Mouse (Mus musculus) olfactory bulb, adult 2 months (tissue): ENCODE data around the gene Anks1b.

ENCODE experiments used
- CTCF ChIP-seq: fragments of 200-500 bp; IDR thresholded peaks from 2 replicates; pipeline ENCODE4 v1.5.1; 2012; ENCODE audit warnings: low read depth, mild to moderate bottlenecking, low read length, moderate library complexity; ENCODE audit not compliant: insufficient read depth
- POLR2A ChIP-seq: fragments of 200-500 bp; IDR thresholded peaks from 2 replicates; pipeline ENCODE4 v1.6.1; 2012; ENCODE audit warnings: mild to moderate bottlenecking, low read depth, low read length, moderate library complexity; ENCODE audit not compliant: insufficient read depth

- no peak for TF ChIP-seq CTCF
- TF ChIP-seq POLR2A = no peak
Measured at GRCm38 (mm10) chr10:90400382-90400781, 527.1 kb downstream of the Anks1b start.
